Mouse (Mus musculus) kidney, postnatal 36 days (tissue): Measurements from ENCODE around the gene Klra4.
"Not testable (repeated sequence)": the region's sequence is repeated elsewhere in the genome, so short reads cannot be mapped to it uniquely, and the experiment has no call there.

ENCODE experiments used
- DNase-seq, 2 experiments: peaks; one replicate each; pipeline ENCODE4 v3.0.0; 2021 to 2022; ENCODE audit warnings: mixed read lengths in 2 of 2

Gene Klra4

DNA sequence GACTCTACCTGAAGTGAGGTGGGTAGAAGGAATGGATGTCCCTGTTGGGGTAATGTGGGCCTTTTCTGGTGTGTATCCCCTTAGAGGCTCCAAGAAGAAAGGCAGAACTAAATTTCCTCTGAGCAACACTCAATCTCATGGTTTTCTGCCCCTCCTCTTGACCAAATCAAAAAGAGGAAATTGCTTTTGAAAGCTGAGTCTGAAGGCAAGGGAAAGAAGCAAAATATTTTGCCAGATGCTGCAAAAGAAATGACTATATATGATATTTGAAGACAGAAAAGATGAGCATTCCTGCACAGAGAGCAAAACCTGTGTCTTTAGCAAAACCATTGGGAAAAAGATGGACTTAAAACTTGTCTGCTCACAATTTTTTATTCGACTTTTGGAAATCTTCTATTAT, at the start of gene Klra4:
Gene Klra4, minus strand, starts transcription at position 101 of the 400 bp plus-strand sequence.
- DNase-seq = not testable (repeated sequence)

DNA sequence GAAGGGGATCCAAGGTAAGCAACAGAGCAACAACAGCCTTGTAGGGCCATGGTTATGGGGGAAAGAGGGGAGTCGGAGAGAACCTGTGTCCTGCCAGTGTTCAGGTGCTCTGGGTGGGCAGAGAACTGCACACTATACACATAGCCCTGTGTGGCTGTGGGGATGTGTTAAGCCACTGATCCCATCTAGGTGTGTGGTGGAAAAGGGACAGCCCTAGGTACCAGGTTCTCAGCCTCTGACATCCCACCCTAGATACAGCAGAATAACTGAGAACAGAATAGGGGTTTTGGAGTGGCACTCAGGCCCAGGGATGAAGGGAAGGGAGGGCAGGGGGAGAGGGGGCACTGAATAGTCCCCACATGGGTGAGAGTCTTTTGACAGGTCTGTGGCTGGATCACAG, 43.4 kb upstream of the Klra4 start:
- DNase-seq = no peak

DNA sequence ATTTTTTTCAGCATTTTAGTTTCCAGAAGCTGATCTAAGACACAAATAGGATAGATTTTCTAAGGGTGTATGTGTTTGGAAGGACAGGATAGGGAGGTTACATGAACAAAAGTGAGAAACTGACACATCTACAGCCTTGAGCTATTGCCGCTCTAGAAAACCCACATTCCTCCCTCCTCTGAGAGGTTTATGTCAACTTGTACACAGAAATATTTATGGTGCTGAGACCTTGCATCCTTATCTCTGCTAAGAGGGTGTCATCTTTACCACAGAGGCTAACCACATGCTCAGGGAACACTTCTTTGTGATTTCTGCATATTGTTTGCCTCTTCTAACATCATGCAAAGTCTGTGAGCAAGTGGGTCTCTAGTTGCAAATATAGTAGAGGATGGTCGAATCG, 35.7 kb upstream of the Klra4 start:
- DNase-seq = not testable (repeated sequence)

DNA sequence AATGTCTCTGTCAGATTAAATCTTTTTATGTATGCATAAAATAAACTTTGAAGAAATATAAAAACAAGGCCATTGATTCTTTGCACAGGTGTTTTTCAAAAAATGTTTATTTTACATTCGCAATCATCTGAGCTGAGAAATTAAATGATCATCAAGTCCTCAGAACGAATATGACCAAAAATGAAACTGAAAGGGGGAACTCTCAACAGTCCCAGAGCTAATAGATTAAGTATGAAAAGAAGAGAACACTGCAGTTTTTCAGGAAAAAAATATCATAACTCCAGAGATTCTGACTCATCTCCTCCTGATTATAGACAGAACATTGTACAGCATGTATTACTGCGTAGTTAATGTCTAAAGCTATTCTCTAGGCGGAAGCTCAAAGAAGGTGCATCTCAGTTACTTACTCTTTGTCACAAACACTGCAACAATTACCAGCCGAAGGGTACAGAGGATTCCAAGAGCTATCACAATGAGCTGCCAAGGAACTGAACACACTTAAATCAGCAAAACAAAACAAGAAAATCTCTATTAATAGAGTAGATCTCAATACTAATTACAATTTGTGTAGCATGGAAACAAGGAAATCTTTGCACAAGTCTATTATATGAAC, 25.4 kb upstream of the Klra4 start:
- no peak for DNase-seq

DNA sequence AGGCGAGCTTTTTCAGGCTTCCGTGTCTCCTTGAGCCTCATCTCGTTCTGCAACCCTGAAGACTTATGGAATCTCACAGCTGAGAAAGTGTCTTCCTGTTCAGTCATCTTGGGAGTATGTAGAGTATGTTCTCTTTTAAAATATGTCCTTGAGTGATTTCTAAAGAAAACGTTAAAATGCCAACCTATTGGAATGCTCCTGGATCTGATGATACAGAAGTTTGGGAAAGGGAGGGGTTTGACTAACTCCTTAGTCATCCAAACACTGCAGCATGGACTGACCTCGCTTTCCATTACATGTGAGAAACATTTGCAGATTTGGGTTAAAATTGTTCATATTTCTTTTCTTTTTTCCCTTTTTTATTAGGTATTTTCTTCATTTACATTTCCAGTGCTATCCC, 1.9 kb downstream of the Klra4 start:
- no peak for DNase-seq

DNA sequence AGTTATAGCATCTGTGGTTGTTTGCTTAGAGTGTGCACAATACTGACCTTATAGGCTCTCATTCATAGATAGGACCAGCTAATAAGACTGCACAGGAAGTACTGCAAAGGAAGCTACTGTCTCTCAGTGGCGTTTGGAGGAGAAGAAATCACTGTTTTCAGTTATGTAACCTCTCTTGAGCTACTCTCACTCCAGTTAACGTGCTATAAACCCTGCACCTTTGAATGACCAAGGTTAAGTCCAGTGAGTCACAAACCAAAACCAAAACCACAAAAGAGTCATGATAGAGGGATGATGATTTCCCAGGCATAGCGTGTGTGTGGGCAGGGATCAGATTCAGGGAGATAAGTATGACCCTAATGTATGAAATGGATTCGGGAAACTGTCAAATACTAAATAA, 31.9 kb downstream of the Klra4 start:
- DNase-seq = not testable (repeated sequence)

DNA sequence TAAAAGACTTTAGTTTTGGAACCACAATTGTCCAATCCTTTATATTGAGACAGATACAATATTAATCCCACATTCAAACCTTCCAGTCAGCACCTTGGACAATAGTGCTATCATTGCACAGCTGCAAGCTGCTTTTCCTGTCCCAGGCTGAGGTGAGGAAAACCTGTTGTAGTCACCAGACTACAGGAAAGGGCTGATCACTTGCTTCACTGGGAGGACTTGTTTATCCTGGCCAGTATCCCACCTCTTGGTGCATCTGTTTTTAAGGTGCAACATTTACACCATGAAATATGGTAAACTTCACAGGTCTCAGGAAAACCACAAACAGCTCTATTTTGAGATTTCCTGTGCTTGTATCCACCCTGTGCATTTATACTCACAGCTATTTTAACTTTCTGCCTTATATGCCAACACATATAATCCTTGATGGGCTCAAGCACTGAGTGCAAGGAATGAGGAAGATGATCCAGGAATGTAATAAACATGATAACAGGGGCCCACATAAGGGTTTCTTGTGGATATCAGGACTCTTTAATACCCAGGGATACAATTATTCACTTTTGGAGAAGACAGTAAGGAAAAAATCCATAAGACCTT, 35.5 kb downstream of the Klra4 start:
- DNase-seq = not testable (repeated sequence)

DNA sequence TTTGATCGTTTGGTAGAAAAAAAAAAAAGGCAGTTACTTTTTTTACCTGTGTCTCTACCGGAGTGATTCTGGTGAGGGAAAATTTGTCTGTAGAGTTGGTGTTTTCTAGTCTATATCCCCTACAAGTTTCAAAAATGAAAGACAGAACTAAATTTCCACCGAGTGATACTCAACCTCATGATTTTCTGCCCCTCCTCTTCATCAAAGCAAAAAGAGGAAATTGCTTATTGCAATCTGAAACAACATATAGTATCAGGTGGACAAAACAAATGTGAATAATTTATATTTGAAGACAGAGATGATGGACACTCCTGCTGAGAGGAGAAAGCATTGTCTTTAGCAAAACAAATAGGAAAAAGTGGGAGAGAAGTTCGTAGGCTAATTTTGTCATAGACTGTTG, 40.2 kb downstream of the Klra4 start, which contains the start of gene Klra6:
Gene Klra6, minus strand, starts transcription at position 101 of the 400 bp plus-strand sequence.
- DNase-seq = no peak
